Mouse (Mus musculus): ENCODE measurements around the gene Ahcyl2. TPM values are rescaled to one million over a fixed set of nuclear protein-coding genes. Genes with fewer than 3 reads are reported as not detected.

The Ahcyl2 gene
- total RNA-seq, 2 experiments from 2014 or later, result 14.7 to 20.3 TPM

DNA sequence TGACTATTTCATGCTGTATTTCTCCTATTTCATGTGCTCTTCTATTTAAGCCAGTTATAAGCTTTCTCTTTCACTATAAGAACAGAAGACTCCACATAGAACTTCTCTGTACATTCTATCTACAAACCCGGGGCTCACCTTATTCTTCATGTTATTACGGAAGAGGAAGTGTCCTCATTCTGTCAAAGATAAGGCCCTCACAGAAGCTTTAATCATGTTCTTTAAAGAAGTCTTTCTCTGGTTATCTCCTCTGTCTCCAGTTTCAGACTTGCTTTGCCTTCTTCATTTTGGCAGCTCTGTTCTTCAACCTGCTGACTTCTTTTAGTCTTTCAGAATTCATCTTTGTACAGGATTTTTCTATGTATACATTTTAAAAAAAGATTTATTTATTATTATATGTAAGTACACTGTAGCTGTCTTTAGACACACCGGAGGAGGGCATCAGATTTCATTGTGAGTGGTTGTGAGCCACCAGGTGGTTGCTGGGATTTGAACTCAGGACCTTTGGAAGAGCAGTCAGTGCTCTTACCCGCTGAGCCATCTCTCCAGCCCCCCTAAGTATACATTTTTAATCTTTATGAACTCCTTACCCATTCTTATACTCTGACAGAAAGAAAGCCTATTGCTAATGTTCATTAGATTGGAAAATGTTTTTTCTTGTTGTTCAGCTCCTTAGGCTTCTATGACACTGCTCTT is 8.9 kb downstream of the Ahcyl2 start:
- H3K27ac ChIP-seq, result no peak overlapping the region

DNA sequence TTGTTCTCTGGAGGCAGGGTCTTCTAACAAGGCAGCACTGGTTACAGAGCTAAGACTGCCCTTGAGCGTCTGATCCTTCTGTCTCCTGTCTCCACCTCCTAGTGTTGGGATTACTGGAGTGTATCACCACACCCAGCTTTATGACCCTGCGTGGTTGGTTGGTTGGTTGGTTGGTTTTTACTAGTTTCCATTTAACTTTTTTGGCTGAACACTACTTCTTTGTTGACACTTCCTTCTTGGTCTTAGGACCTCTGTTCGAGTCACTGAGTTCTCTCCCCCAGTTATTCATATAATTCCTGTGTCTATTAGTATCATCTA is 9.4 kb downstream of the Ahcyl2 start:
- no peak for DNase-seq
- Histone ChIP-seq H3K4me3 (no peak overlapping the region), H3K27ac (no peak overlapping the region)
- TF ChIP-seq CTCF (IDR thresholded peaks at IDR 0.05), result no peak
- intact Hi-C loops (cut with DNase I), result no loop called here

More for the DNA sequence above, 8.9 kb downstream of the Ahcyl2 start:
- intact Hi-C loops (cut with DNase I), result no loop called here
- DNase-seq, result no peak
- TF ChIP-seq CTCF (IDR thresholded peaks at IDR 0.05), result no peak
- no peak overlapping the region for H3K4me3 ChIP-seq

GRCm38 (mm10) chr6:29780082-29780481 is 12.3 kb downstream of the Ahcyl2 start:
- H3K4me3 ChIP-seq, result no peak overlapping the region
- no peak for DNase-seq
- H3K27ac ChIP-seq, result no peak overlapping the region
- TF ChIP-seq CTCF (IDR thresholded peaks at IDR 0.05), result no peak
- intact Hi-C loops (cut with DNase I), result no loop called here

GRCm38 (mm10) chr6:29780571-29780970 is 12.8 kb downstream of the Ahcyl2 start:
- TF ChIP-seq CTCF (IDR thresholded peaks at IDR 0.05), result no peak
- Histone ChIP-seq H3K27ac (no peak overlapping the region), H3K4me3 (no peak overlapping the region)
- intact Hi-C loops (cut with DNase I), result no loop called here
- no peak for DNase-seq

- Histone ChIP-seq H3K27ac (no peak overlapping the region), H3K4me3 (no peak overlapping the region)
- DNase-seq, result no peak
- no peak for TF ChIP-seq CTCF (IDR thresholded peaks at IDR 0.05)
- intact Hi-C loops (cut with DNase I), result no loop called here
These were observed 14.4 kb downstream of the Ahcyl2 start for GRCm38 (mm10) chr6:29782239-29782638.

DNA sequence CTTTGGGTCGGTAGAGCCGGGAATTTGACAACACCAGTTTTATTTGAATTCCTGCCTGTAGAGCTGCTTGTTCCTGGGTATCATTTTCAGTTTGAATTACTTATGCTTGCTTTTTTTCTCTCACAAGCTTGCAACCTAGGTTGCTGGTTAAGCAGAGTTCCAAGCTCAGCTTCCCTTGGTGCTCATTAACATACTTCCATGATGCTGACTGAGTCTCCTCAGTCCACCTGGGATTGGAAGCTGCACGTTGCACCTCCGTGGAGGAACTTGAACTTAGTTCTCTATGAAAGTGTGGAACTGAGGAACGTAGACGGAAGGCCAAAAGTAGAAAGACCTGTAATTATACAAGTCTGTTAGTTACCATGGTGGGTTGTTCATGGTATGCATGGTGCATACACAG is 16.1 kb downstream of the Ahcyl2 start:
- Histone ChIP-seq H3K4me3 (no peak overlapping the region), H3K27ac (no peak overlapping the region)
- TF ChIP-seq CTCF (IDR thresholded peaks at IDR 0.05), result no peak
- intact Hi-C loops (cut with DNase I), result no loop called here
- DNase-seq, result no peak

GRCm38 (mm10) chr6:29784413-29785021 is 16.7 kb downstream of the Ahcyl2 start:
- intact Hi-C loops (cut with DNase I), result no loop called here
- no peak overlapping the region for H3K27ac ChIP-seq
- DNase-seq, result no peak
- no peak for TF ChIP-seq CTCF (IDR thresholded peaks at IDR 0.05)
- H3K4me3 ChIP-seq, result no peak overlapping the region

DNA sequence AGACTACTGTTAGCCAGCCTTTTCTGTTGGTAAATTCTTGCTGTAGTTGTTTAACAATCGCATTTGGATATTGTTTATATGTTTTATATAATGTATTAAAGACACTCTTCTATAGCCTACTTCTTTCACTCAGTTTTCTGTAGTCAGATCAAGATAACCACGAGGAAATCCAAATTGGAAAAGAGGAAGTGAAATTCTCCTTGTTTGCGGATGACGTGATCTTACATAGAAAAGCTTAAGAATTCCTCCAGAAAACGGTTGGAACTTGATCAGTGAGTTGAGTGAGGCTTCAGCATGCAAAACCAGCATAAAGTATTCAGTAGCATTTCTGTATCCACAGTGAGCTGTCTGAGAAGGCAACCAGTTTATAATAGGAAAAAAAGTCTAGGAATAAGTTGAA is 17.9 kb downstream of the Ahcyl2 start:
- DNase-seq, result no peak
- intact Hi-C loops (cut with DNase I), result no loop called here
- no peak overlapping the region for H3K27ac ChIP-seq
- H3K4me3 ChIP-seq, result no peak overlapping the region
- TF ChIP-seq CTCF (IDR thresholded peaks at IDR 0.05), result no peak

- H3K4me3 ChIP-seq, result no peak overlapping the region
- TF ChIP-seq CTCF (IDR thresholded peaks at IDR 0.05), result no peak
- intact Hi-C loops (cut with DNase I), result no loop called here
- no peak for DNase-seq
- no peak overlapping the region for H3K27ac ChIP-seq
These were observed 21.1 kb downstream of the Ahcyl2 start for GRCm38 (mm10) chr6:29788779-29789350.

- intact Hi-C loops (cut with DNase I), result no loop called here
- Histone ChIP-seq H3K4me3 (no peak overlapping the region), H3K27ac (no peak overlapping the region)
- DNase-seq, result no peak
- no peak for TF ChIP-seq CTCF (IDR thresholded peaks at IDR 0.05)
These were observed 22.3 kb downstream of the Ahcyl2 start for GRCm38 (mm10) chr6:29790014-29790698.

GRCm38 (mm10) chr6:29793520-29793919 is 25.7 kb downstream of the Ahcyl2 start:
- intact Hi-C loops (cut with DNase I), result no loop called here
- no peak for TF ChIP-seq CTCF (IDR thresholded peaks at IDR 0.05)

GRCm38 (mm10) chr6:29794582-29794981 is 26.8 kb downstream of the Ahcyl2 start:
- no peak for TF ChIP-seq CTCF (IDR thresholded peaks at IDR 0.05)
- intact Hi-C loops (cut with DNase I), result no loop called here
- H3K4me3 ChIP-seq, result no peak overlapping the region
- DNase-seq, result no peak
- no peak overlapping the region for H3K27ac ChIP-seq

More at GRCm38 (mm10) chr6:29793520-29793919, 25.7 kb downstream of the Ahcyl2 start:
- DNase-seq, result no peak
- H3K27ac ChIP-seq, result no peak overlapping the region
- no peak overlapping the region for H3K4me3 ChIP-seq

DNA sequence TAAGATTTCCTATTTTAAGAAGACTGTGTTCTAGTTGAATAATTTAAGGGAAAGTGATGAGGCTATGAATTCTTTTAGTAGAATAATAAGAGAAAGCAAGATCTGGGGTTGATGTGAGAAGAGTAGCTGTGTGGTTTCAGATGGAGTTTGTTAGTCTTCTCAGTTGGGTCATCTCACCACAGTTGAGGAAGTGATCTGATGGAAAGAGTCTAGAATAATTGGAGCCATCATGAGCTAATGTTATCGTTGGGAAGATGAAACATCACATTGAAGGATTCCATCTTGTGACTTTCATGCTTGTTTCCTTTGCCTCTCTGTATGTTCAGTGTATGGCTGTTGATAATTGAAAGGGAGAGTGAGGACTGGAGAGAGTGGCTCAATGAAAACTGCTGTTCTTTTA is 35.2 kb downstream of the Ahcyl2 start:
- no peak overlapping the region for H3K27ac ChIP-seq
- no peak for DNase-seq
- intact Hi-C loops (cut with DNase I), result no loop called here
- H3K4me3 ChIP-seq, result no peak overlapping the region
- no peak for TF ChIP-seq CTCF (IDR thresholded peaks at IDR 0.05)

Data from gastrocnemius, adult 2 months (tissue).